Mouse (Mus musculus): ENCODE data around the gene Fchsd2.

Fchsd2 gene

GRCm38 (mm10) chr7:101287820-101288219 lies 195.2 kb downstream of the Fchsd2 start:
- DNase-seq (ENCODE audit: low spot score in 2 of 2) = no peak

- DNase-seq (ENCODE audit: low spot score in 2 of 2) = no peak
Observed at GRCm38 (mm10) chr7:101288436-101288835, 195.8 kb downstream of the Fchsd2 start.

- DNase-seq (ENCODE audit: low spot score in 2 of 2) = no peak
Observed at GRCm38 (mm10) chr7:101290401-101290800, 197.7 kb downstream of the Fchsd2 start.

- DNase-seq (ENCODE audit: low spot score in 2 of 2) = no peak
Observed at GRCm38 (mm10) chr7:101291211-101291610, 198.5 kb downstream of the Fchsd2 start.

GRCm38 (mm10) chr7:101291641-101292040 lies 199.0 kb downstream of the Fchsd2 start:
- DNase-seq (ENCODE audit: low spot score in 2 of 2) = no peak

- no peak for DNase-seq (ENCODE audit: low spot score in 2 of 2)
Observed at GRCm38 (mm10) chr7:101292086-101292485, 199.4 kb downstream of the Fchsd2 start.

- DNase-seq (ENCODE audit: low spot score in 2 of 2) = no peak
Observed at GRCm38 (mm10) chr7:101292696-101293095, 200.0 kb downstream of the Fchsd2 start.

- no peak for DNase-seq (ENCODE audit: low spot score in 2 of 2)
Observed at GRCm38 (mm10) chr7:101293138-101293537, 200.5 kb downstream of the Fchsd2 start.

GRCm38 (mm10) chr7:101293611-101294010 lies 200.9 kb downstream of the Fchsd2 start:
- DNase-seq (ENCODE audit: low spot score in 2 of 2) = no peak

- no peak for DNase-seq (ENCODE audit: low spot score in 2 of 2)
Observed at GRCm38 (mm10) chr7:101295438-101295837, 202.8 kb downstream of the Fchsd2 start.

GRCm38 (mm10) chr7:101296252-101297022 lies 203.8 kb downstream of the Fchsd2 start:
- peak; percentile 85 to 87 for DNase-seq (ENCODE audit: low spot score in 2 of 2)

GRCm38 (mm10) chr7:101297023-101297405 lies 204.4 kb downstream of the Fchsd2 start:
- DNase-seq (ENCODE audit: low spot score in 2 of 2) = no peak

GRCm38 (mm10) chr7:101298375-101298774 lies 205.7 kb downstream of the Fchsd2 start:
- DNase-seq (ENCODE audit: low spot score in 2 of 2) = no peak

- DNase-seq (ENCODE audit: low spot score in 2 of 2) = no peak
Observed at GRCm38 (mm10) chr7:101301361-101301880, 208.8 kb downstream of the Fchsd2 start.

GRCm38 (mm10) chr7:101301881-101302456 lies 209.3 kb downstream of the Fchsd2 start, which contains the start of gene Atg16l2:
Gene Atg16l2, minus strand, starts transcription at chr7:101302251.
- DNase-seq (ENCODE audit: low spot score in 2 of 2) = peak; percentile 87 to 89

- no peak for DNase-seq (ENCODE audit: low spot score in 2 of 2)
Observed at GRCm38 (mm10) chr7:101302691-101303090, 210.0 kb downstream of the Fchsd2 start.

GRCm38 (mm10) chr7:101306841-101307240 lies 214.2 kb downstream of the Fchsd2 start:
- DNase-seq (ENCODE audit: low spot score in 2 of 2) = no peak

GRCm38 (mm10) chr7:101309985-101310326 lies 217.3 kb downstream of the Fchsd2 start:
- DNase-seq (ENCODE audit: low spot score in 2 of 2) = no peak

- DNase-seq (ENCODE audit: low spot score in 2 of 2) = peak; percentile 92 to 96
Observed at GRCm38 (mm10) chr7:101310327-101311028, 217.8 kb downstream of the Fchsd2 start.

GRCm38 (mm10) chr7:101311061-101311460 lies 218.4 kb downstream of the Fchsd2 start:
- DNase-seq (ENCODE audit: low spot score in 2 of 2) = no peak

- no peak for DNase-seq (ENCODE audit: low spot score in 2 of 2)
Observed at GRCm38 (mm10) chr7:101313033-101313432, 220.4 kb downstream of the Fchsd2 start.

GRCm38 (mm10) chr7:101314396-101314795 lies 221.7 kb downstream of the Fchsd2 start:
- no peak for DNase-seq (ENCODE audit: low spot score in 2 of 2)
